Mouse (Mus musculus) spleen, adult 2 months (tissue): ENCODE results near the gene Pum3.

Experiments used
- CTCF ChIP-seq: fragments of 200-500 bp; IDR thresholded peaks from 2 replicates; pipeline ENCODE4 v1.5.1; 2011; ENCODE audit warnings: mild to moderate bottlenecking, inconsistent platforms; ENCODE audit not compliant: insufficient read depth, insufficient read length, insufficient replicate concordance; ENCODE audit errors: extremely low read depth
- POLR2A ChIP-seq: fragments of 200-500 bp; IDR thresholded peaks from 2 replicates; pipeline ENCODE4 v1.6.1; 2011; ENCODE audit warnings: low read depth, low read length, inconsistent platforms

DNA sequence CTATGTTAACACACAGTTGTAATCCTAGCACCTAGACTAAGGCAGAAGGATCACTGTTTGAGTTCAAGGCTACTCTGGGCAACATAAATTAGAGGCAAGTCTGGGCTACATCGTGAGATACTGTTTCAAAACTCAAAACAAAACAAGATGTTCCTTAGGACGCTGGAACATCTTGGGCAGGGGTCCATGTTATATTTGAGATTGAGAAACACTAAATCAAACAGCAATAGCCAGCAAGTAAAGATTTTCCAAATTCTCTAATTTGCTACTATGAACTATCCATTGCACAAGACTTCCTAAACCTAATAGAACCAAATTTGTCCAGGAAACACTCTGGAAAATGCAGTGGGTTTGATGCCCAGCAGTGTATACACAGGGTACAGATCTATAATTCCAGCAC, 1.8 kb downstream of the Pum3 start:
- TF ChIP-seq CTCF (no peak), POLR2A (no peak)
